Mouse (Mus musculus) ovary, postnatal 14 days (tissue): ENCODE results near the gene Pgap3.
A peak's percentile ranks its signal among the peaks of the same experiment; 100 is the strongest.

Source experiments
- DNase-seq: peaks from one replicate; pipeline ENCODE4 v3.0.0; 2022; ENCODE audit warnings: low spot score

Gene Pgap3

GRCm38 (mm10) chr11:98400161-98400726, at the start of gene Pgap3:
Gene Pgap3, minus strand, starts transcription at chr11:98400490.
- peak; percentile 75 for DNase-seq

- DNase-seq: no peak
Measured at GRCm38 (mm10) chr11:98449419-98449818, 49.1 kb upstream of the Pgap3 start.

GRCm38 (mm10) chr11:98448191-98448790, 48.0 kb upstream of the Pgap3 start:
- DNase-seq: no peak

GRCm38 (mm10) chr11:98447475-98447834, 47.2 kb upstream of the Pgap3 start:
- DNase-seq: no peak

- DNase-seq: no peak
Measured at GRCm38 (mm10) chr11:98446562-98447474, 46.5 kb upstream of the Pgap3 start.

- DNase-seq: no peak
Measured at GRCm38 (mm10) chr11:98446213-98446561, 45.9 kb upstream of the Pgap3 start, which contains the start of gene Grb7. Gene Grb7, plus strand, starts transcription at chr11:98446394.

- DNase-seq: no peak
Measured at GRCm38 (mm10) chr11:98445679-98446078, 45.4 kb upstream of the Pgap3 start.

GRCm38 (mm10) chr11:98445238-98445637, 44.9 kb upstream of the Pgap3 start:
- no peak for DNase-seq

- DNase-seq: no peak
Measured at GRCm38 (mm10) chr11:98443688-98444087, 43.4 kb upstream of the Pgap3 start.

- DNase-seq: peak; percentile 99
Measured at GRCm38 (mm10) chr11:98438331-98439158, 38.3 kb upstream of the Pgap3 start, which contains the start of gene Mien1. Gene Mien1, minus strand, starts transcription at chr11:98438991.

GRCm38 (mm10) chr11:98437441-98437840, 37.2 kb upstream of the Pgap3 start:
- DNase-seq: no peak

GRCm38 (mm10) chr11:98435723-98436122, 35.4 kb upstream of the Pgap3 start:
- no peak for DNase-seq

- DNase-seq: no peak
Measured at GRCm38 (mm10) chr11:98431743-98432502, 31.6 kb upstream of the Pgap3 start.

- no peak for DNase-seq
Measured at GRCm38 (mm10) chr11:98428436-98428835, 28.1 kb upstream of the Pgap3 start.

- no peak for DNase-seq
Measured at GRCm38 (mm10) chr11:98426592-98426991, 26.3 kb upstream of the Pgap3 start.

GRCm38 (mm10) chr11:98418939-98419547, 18.8 kb upstream of the Pgap3 start:
- DNase-seq: peak; percentile 32

- DNase-seq: no peak
Measured at GRCm38 (mm10) chr11:98418273-98418672, 18.0 kb upstream of the Pgap3 start.

GRCm38 (mm10) chr11:98417074-98417473, 16.8 kb upstream of the Pgap3 start:
- no peak for DNase-seq

GRCm38 (mm10) chr11:98414162-98414561, 13.9 kb upstream of the Pgap3 start:
- no peak for DNase-seq

- no peak for DNase-seq
Measured at GRCm38 (mm10) chr11:98413731-98414130, 13.4 kb upstream of the Pgap3 start.

GRCm38 (mm10) chr11:98412797-98413301, 12.6 kb upstream of the Pgap3 start:
- peak; percentile 34 for DNase-seq
